In genomic region chr8:126753059-126753855, GRCm38 (mm10) we compare ENCODE assay signal across 13 mouse cellular contexts.
DNase-seq lines count a peak whose midpoint lies in the region; ATAC-seq and TF ChIP-seq lines count a peak whose summit lies in the region.
"Had no signal": no experiment of that assay in that cellular context is flagged by ENCODE, and none has a peak within 500 bp of the region (broad histone marks: within the 10 kb centered on the region; RNA-seq: fewer than 3 reads in every experiment).

No protein-coding gene starts in this region.

- TF ChIP-seq CTCF in brain, embryonic 14.5 days (IDR thresholded peaks at IDR 0.05; ENCODE audit: borderline replicate concordance, extremely low read depth, insufficient read depth, insufficient read length), result no peak

- ATAC-seq in cerebellum, adult (ENCODE audit: insufficient number of reproducible peaks, low FRiP score, low TSS enrichment), result peak; percentile 43; the same call in 1 of the 2 replicates
- 0 out of 2 replicates have a peak, but pooled peaks have one; percentile 49 for ATAC-seq in hindbrain, embryonic 11.5 days (ENCODE audit: low FRiP score)
- peak; percentile 77 for ATAC-seq in hindbrain, embryonic 14.5 days (ENCODE audit: low FRiP score)

- no peak for DNase-seq in cerebellum, postnatal 36 days
- no peak for DNase-seq in hindbrain, embryonic 11.5 days (ENCODE audit: low spot score)
- DNase-seq in hindbrain, embryonic 10.5 days (ENCODE audit: low spot score), result no peak
- DNase-seq in brain, embryonic 14.5 days (ENCODE audit: low read depth), result peak; percentile 78
- DNase-seq in hindbrain, embryonic 14.5 days (ENCODE audit: low spot score), result peak; percentile 51
- DNase-seq in urinary bladder, postnatal 25 days (ENCODE audit: low spot score), result no peak
- no peak for DNase-seq in thymus, postnatal 0 days (ENCODE audit: low spot score)
- DNase-seq: adrenal gland, adult 8-10 months; gastrocnemius, postnatal 14 days; liver, postnatal 0 days had no signal

- H3K27me3 ChIP-seq in hindbrain, embryonic 11.5 days (ENCODE audit: control insufficient read depth, insufficient read depth, low read length), result no peaks in the 10 kb centered on the region
- H3K27me3 ChIP-seq in hindbrain, embryonic 10.5 days (ENCODE audit: insufficient read depth, poor library complexity, severe bottlenecking), result no peaks in the 10 kb centered on the region
- H3K27me3 ChIP-seq in hindbrain, embryonic 14.5 days (ENCODE audit: control insufficient read depth, insufficient read depth, low read length), result no peaks in the 10 kb centered on the region
- H3K27me3 ChIP-seq: embryonic facial prominence, embryonic 12.5 days had no signal

- 80% methylated on average over 4 of the region's 4 CpGs for WGBS in hindbrain, embryonic 11.5 days
- 74% methylated on average over 4 of the region's 4 CpGs for WGBS in hindbrain, embryonic 10.5 days
- WGBS in hindbrain, embryonic 14.5 days, result 56% methylated on average over 4 of the region's 4 CpGs

- H3K4me2 ChIP-seq in hindbrain, embryonic 11.5 days (replicated peaks; ENCODE audit: low read depth, low read length), result no peak overlapping the region
- H3K4me2 ChIP-seq in hindbrain, embryonic 14.5 days (replicated peaks), result no peak overlapping the region
- H3K4me2 ChIP-seq: embryonic facial prominence, embryonic 12.5 days; heart, embryonic 11.5 days had no signal

- no peaks in the 10 kb centered on the region for H3K4me1 ChIP-seq in hindbrain, embryonic 11.5 days (replicated peaks; ENCODE audit: control insufficient read depth, insufficient read depth, low read length)
- peaks cover 12% of the 10 kb centered on the region for H3K4me1 ChIP-seq in hindbrain, embryonic 10.5 days (replicated peaks)
- peaks cover 8% of the 10 kb centered on the region; the same call in 1 of the 2 replicates for H3K4me1 ChIP-seq in hindbrain, embryonic 14.5 days (replicated peaks; ENCODE audit: control insufficient read depth, insufficient read depth, low read length)

- no peak overlapping the region for H3K27ac ChIP-seq in hindbrain, embryonic 11.5 days (ENCODE audit: low read depth, low read length)
- no peak overlapping the region for H3K27ac ChIP-seq in hindbrain, embryonic 10.5 days
- H3K27ac ChIP-seq in hindbrain, embryonic 14.5 days, result peak overlapping the region; percentile 66

- no peak for TF ChIP-seq POLR2A in brain, embryonic 14.5 days (IDR thresholded peaks at IDR 0.05; ENCODE audit: borderline replicate concordance, extremely low read depth, insufficient read depth, insufficient read length, poor library complexity, severe bottlenecking)

- H3K4me3 ChIP-seq in hindbrain, embryonic 11.5 days (ENCODE audit: low read depth, low read length), result no peak overlapping the region
- no peak overlapping the region for H3K4me3 ChIP-seq in hindbrain, embryonic 10.5 days
- H3K4me3 ChIP-seq in hindbrain, embryonic 14.5 days (replicated peaks; ENCODE audit: low read length), result no peak overlapping the region
- H3K4me3 ChIP-seq: embryonic facial prominence, embryonic 12.5 days had no signal

- no peaks in the 10 kb centered on the region for H3K9me3 ChIP-seq in hindbrain, embryonic 11.5 days (ENCODE audit: control insufficient read depth, low read length)
- H3K9me3 ChIP-seq in hindbrain, embryonic 10.5 days, result no peaks in the 10 kb centered on the region
- no peaks in the 10 kb centered on the region for H3K9me3 ChIP-seq in hindbrain, embryonic 14.5 days (ENCODE audit: control insufficient read depth, low read length)
- H3K9me3 ChIP-seq: embryonic facial prominence, embryonic 12.5 days had no signal

- no peaks in the 10 kb centered on the region for H3K36me3 ChIP-seq in hindbrain, embryonic 11.5 days (ENCODE audit: control insufficient read depth, insufficient read depth, low read length)
- H3K36me3 ChIP-seq in hindbrain, embryonic 10.5 days, result no peaks in the 10 kb centered on the region
- H3K36me3 ChIP-seq in hindbrain, embryonic 14.5 days (replicated peaks; ENCODE audit: control insufficient read depth, insufficient read depth), result no peaks in the 10 kb centered on the region
- H3K36me3 ChIP-seq: embryonic facial prominence, embryonic 12.5 days had no signal

- H3K9ac ChIP-seq in hindbrain, embryonic 11.5 days (ENCODE audit: low read depth, low read length), result no peak overlapping the region
- H3K9ac ChIP-seq in hindbrain, embryonic 14.5 days, result no peak overlapping the region
- H3K9ac ChIP-seq: embryonic facial prominence, embryonic 12.5 days; liver, postnatal 0 days had no signal

Comparison
In these comparisons a context has a peak if more than half of its experiments do, and no peak if none do; other contexts are left out.
1. DNase-seq: peak in brain, embryonic 14.5 days (single experiment) and hindbrain, embryonic 14.5 days (single experiment); none in cerebellum, postnatal 36 days (0 of 2), hindbrain, embryonic 11.5 days (single experiment), hindbrain, embryonic 10.5 days (single experiment), urinary bladder, postnatal 25 days (single experiment) and thymus, postnatal 0 days (single experiment).
2. Peak in every context shown above with its lines, with median percentiles within 50 percentile points of each other: ATAC-seq.